In genomic region chr9:83635997-83636396, GRCm38 (mm10) we compare ENCODE assay signal across 13 mouse cellular contexts.
DNase-seq lines count a peak whose midpoint lies in the region; ATAC-seq and TF ChIP-seq lines count a peak whose summit lies in the region.
"Had no signal": no experiment of that assay in that cellular context is flagged by ENCODE, and none has a peak within 500 bp of the region (broad histone marks: within the 10 kb centered on the region; RNA-seq: fewer than 3 reads in every experiment).

No protein-coding gene starts in this region.

- no peaks in the 10 kb centered on the region for H3K27me3 ChIP-seq in hindbrain, embryonic 13.5 days
- H3K27me3 ChIP-seq in midbrain, embryonic 13.5 days, result no peaks in the 10 kb centered on the region
- H3K27me3 ChIP-seq: lung, embryonic 15.5 days had no signal

- intact Hi-C loops in gastrocnemius, postnatal 14 days (cut with DNase I; ENCODE audit: low total_unique reads), result no loop called here

- peak overlapping the region; percentile 81 for H3K27ac ChIP-seq in hindbrain, embryonic 13.5 days
- peak overlapping the region; percentile 71 for H3K27ac ChIP-seq in midbrain, embryonic 13.5 days
- H3K27ac ChIP-seq: lung, embryonic 15.5 days had no signal

- WGBS in hindbrain, embryonic 13.5 days, result 3% methylated on average over 7 of the region's 7 CpGs
- WGBS in midbrain, embryonic 13.5 days, result 6% methylated on average over 7 of the region's 7 CpGs

- peak overlapping the region; percentile 19 for H3K4me2 ChIP-seq in hindbrain, embryonic 13.5 days
- no peak overlapping the region for H3K4me2 ChIP-seq in midbrain, embryonic 13.5 days (replicated peaks)
- H3K4me2 ChIP-seq: lung, embryonic 15.5 days had no signal

- H3K4me1 ChIP-seq in hindbrain, embryonic 13.5 days (replicated peaks), result peaks cover 7% of the 10 kb centered on the region
- H3K4me1 ChIP-seq in midbrain, embryonic 13.5 days (replicated peaks), result peaks cover 9% of the 10 kb centered on the region; the same call in 1 of the 2 replicates

- H3K4me3 ChIP-seq in hindbrain, embryonic 13.5 days, result no peak overlapping the region
- no peak overlapping the region for H3K4me3 ChIP-seq in midbrain, embryonic 13.5 days (replicated peaks)
- H3K4me3 ChIP-seq: erythroblast, embryonic 14.5 days; lung, embryonic 15.5 days had no signal

- H3K9ac ChIP-seq in hindbrain, embryonic 13.5 days, result no peak overlapping the region
- H3K9ac ChIP-seq in midbrain, embryonic 13.5 days (replicated peaks), result 0 out of 2 replicates have a peak overlapping the region, but pooled peaks have one; percentile 1
- H3K9ac ChIP-seq: lung, embryonic 15.5 days had no signal

- H3K36me3 ChIP-seq in hindbrain, embryonic 13.5 days, result no peaks in the 10 kb centered on the region
- H3K36me3 ChIP-seq in midbrain, embryonic 13.5 days, result no peaks in the 10 kb centered on the region
- H3K36me3 ChIP-seq: lung, embryonic 15.5 days had no signal

- TF ChIP-seq CTCF in brain, embryonic 14.5 days (IDR thresholded peaks at IDR 0.05; ENCODE audit: borderline replicate concordance, extremely low read depth, insufficient read depth, insufficient read length), result no peak

- peak; percentile 43; the same call in 1 of the 2 replicates for ATAC-seq in hindbrain, embryonic 13.5 days (ENCODE audit: low FRiP score)
- peak; percentile 53 for ATAC-seq in midbrain, embryonic 13.5 days

- H3K9me3 ChIP-seq in hindbrain, embryonic 13.5 days, result no peaks in the 10 kb centered on the region
- no peaks in the 10 kb centered on the region for H3K9me3 ChIP-seq in midbrain, embryonic 13.5 days
- H3K9me3 ChIP-seq: lung, embryonic 15.5 days had no signal

- DNase-seq in brain, embryonic 14.5 days (ENCODE audit: low read depth), result peak; percentile 78
- DNase-seq in embryo, embryonic 10.5 days (ENCODE audit: low spot score), result peak; percentile 59
- no peak for DNase-seq in right cerebral cortex, postnatal 14 days
- no peak for DNase-seq in layer of hippocampus, postnatal 36 days
- no peak for DNase-seq in gastrocnemius, postnatal 14 days
- DNase-seq: cerebellum, adult 11-12 months; kidney, adult 9 months; spleen, adult 18-20 months; thymus, postnatal 14 days had no signal

- no peak for TF ChIP-seq POLR2A in brain, embryonic 14.5 days (IDR thresholded peaks at IDR 0.05; ENCODE audit: borderline replicate concordance, extremely low read depth, insufficient read depth, insufficient read length, poor library complexity, severe bottlenecking)

Comparison
In these comparisons a context has a peak if more than half of its experiments do, and no peak if none do; other contexts are left out.
1. DNase-seq: peak in brain, embryonic 14.5 days (single experiment) and embryo, embryonic 10.5 days (single experiment); none in right cerebral cortex, postnatal 14 days (single experiment), layer of hippocampus, postnatal 36 days (0 of 2) and gastrocnemius, postnatal 14 days (single experiment).